Mouse (Mus musculus) retina, postnatal 1 day (tissue): ENCODE measurements at regions not wholly inside any gene's neighbourhood (a gene's known extent, or its start where the extent isn't known, plus 50 kb on each side); places are given as distances from the start of the nearest gene placed in this dataset.

ENCODE experiments used
- DNase-seq: peaks from one replicate; pipeline ENCODE4 v3.0.0-alpha.2; 2012

GRCm38 (mm10) chr12:43843907-43844537 is 366.1 kb downstream of the Dnajb9 start:
- DNase-seq: peak; percentile 35

- no peak for DNase-seq
Observed at GRCm38 (mm10) chr12:43831976-43832375, 378.1 kb downstream of the Dnajb9 start.

- no peak for DNase-seq
Observed at GRCm38 (mm10) chr12:43828641-43829040, 381.5 kb downstream of the Dnajb9 start.

- DNase-seq: no peak
Observed at GRCm38 (mm10) chr12:43827901-43828300, 382.2 kb downstream of the Dnajb9 start.

- DNase-seq: no peak
Observed at GRCm38 (mm10) chr12:43827296-43827695, 382.8 kb downstream of the Dnajb9 start.

- DNase-seq: peak; percentile 52
Observed at GRCm38 (mm10) chr12:43813559-43813958, 396.6 kb downstream of the Dnajb9 start.

- DNase-seq: no peak
Observed at GRCm38 (mm10) chr12:43772766-43773165, 437.4 kb downstream of the Dnajb9 start.

- no peak for DNase-seq
Observed at GRCm38 (mm10) chr12:43762151-43762550, 448.0 kb downstream of the Dnajb9 start.
